Mouse (Mus musculus) G1E-ER4 (cell line): ENCODE data around the gene Kat6b. TPM values are rescaled to one million over a fixed set of nuclear protein-coding genes. Genes with fewer than 3 reads are reported as not detected.

Experiments used
- GATA1 ChIP-seq: IDR thresholded peaks from one replicate; pipeline ENCODE4 v1.8.0; 2012; ENCODE audit warnings: low read length, inconsistent platforms
- polyA plus RNA-seq: library from polyadenylated mRNA; stranded (reverse); fragments of >175 nt; gene quantifications from 2 replicates; pipeline ENCODE4 v1.2.3, GENCODE M21; 2012

Kat6b gene
- polyA plus RNA-seq, 1 experiment, result 3.5 TPM

GRCm38 (mm10) chr14:21592152-21592551, 110.9 kb downstream of the Kat6b start:
- no peak for TF ChIP-seq GATA1

GRCm38 (mm10) chr14:21592985-21593750, 111.9 kb downstream of the Kat6b start:
- no peak for TF ChIP-seq GATA1

- TF ChIP-seq GATA1, result no peak
These were observed 118.4 kb downstream of the Kat6b start for GRCm38 (mm10) chr14:21599446-21600173.

- TF ChIP-seq GATA1, result no peak
These were observed 118.9 kb downstream of the Kat6b start for GRCm38 (mm10) chr14:21600174-21600566.

- peak; percentile 48 for TF ChIP-seq GATA1
These were observed 119.4 kb downstream of the Kat6b start for GRCm38 (mm10) chr14:21600628-21601027.

GRCm38 (mm10) chr14:21602166-21602565, 120.9 kb downstream of the Kat6b start:
- no peak for TF ChIP-seq GATA1

- TF ChIP-seq GATA1, result peak; percentile 16
These were observed 121.7 kb downstream of the Kat6b start for GRCm38 (mm10) chr14:21602937-21603336.

- TF ChIP-seq GATA1, result no peak
These were observed 126.5 kb downstream of the Kat6b start for GRCm38 (mm10) chr14:21607686-21608085.

GRCm38 (mm10) chr14:21608886-21609285, 127.7 kb downstream of the Kat6b start:
- TF ChIP-seq GATA1, result no peak

- TF ChIP-seq GATA1, result no peak
These were observed 129.0 kb downstream of the Kat6b start for GRCm38 (mm10) chr14:21610224-21610623.

- no peak for TF ChIP-seq GATA1
These were observed 131.8 kb downstream of the Kat6b start for GRCm38 (mm10) chr14:21613031-21613430.

- no peak for TF ChIP-seq GATA1
These were observed 132.9 kb downstream of the Kat6b start for GRCm38 (mm10) chr14:21614103-21614502.

- no peak for TF ChIP-seq GATA1
These were observed 134.6 kb downstream of the Kat6b start for GRCm38 (mm10) chr14:21615853-21616252.

GRCm38 (mm10) chr14:21617221-21617980, 136.2 kb downstream of the Kat6b start:
- no peak for TF ChIP-seq GATA1

- no peak for TF ChIP-seq GATA1
These were observed 138.7 kb downstream of the Kat6b start for GRCm38 (mm10) chr14:21619951-21620350.

- TF ChIP-seq GATA1, result no peak
These were observed 144.7 kb downstream of the Kat6b start for GRCm38 (mm10) chr14:21625946-21626345.
